Mouse (Mus musculus): ENCODE data around the gene Mcf2l.

Mcf2l gene

DNA sequence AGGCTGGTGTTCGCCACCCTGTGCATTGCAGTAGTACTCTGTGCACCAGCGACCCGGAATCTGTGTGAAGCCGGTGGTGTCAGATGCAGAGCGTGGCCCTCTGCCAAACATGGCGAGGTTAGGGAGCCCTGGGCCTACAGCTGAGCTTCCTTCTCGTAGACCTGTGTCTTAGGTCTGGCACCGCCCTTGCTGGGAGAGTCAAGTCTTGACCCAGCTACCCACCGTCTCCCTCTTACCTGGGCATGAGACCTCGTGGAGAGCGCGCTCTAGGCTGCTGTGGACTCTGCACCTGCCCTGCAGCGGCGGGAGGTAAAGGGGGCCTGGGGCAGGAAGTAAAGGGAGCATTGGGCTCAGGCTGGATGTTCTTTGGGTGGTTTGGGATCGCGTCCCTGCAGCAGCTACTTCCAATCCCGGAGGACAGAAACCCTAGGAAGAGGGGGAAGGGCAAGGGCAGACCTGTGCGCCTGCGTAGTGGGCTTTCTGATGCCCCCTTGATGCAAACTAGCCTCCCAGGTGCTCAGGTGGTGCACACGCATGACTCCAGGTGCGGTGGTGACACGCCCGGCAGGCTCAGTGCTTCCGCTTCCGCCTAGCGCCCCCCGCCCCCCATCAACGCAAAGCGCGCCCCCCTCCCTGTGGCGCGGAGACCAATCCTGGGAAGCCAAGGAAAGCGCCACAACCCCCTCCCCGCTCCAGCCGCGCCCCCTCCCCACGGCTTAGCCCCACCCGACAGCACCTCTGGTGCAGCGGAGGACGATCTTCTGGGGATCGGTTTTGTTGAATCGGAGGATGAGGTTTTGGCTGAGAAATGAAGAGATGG lies 41.8 kb downstream of the Mcf2l start:
- DNase-seq, result peak; percentile 83

- DNase-seq, result peak; percentile 64
Measured at GRCm38 (mm10) chr8:12916156-12916900, 42.7 kb downstream of the Mcf2l start.

GRCm38 (mm10) chr8:12917029-12917428 lies 43.4 kb downstream of the Mcf2l start:
- DNase-seq, result peak; percentile 77

DNA sequence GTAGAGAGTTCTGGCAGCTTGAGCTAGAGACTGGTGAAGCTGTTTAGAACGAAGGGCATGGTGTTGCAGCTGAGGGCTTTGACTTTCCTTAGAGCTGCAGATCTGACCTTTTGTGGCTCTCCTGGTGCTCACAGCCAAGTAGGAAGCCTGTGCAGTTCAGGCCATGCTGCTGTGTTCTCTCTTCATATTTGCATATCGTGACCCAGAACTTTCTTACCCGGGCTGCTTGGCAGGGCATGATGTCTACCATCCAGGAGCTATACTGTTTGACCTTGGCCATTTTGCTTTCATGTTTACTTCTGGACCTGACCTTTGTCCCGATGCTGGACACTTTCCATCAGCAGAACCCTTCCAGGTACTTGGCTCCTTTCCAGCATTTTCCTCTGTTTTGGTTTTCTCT lies 44.2 kb downstream of the Mcf2l start:
- peak; percentile 40 for DNase-seq

- DNase-seq, result peak; percentile 56
Measured at GRCm38 (mm10) chr8:12920599-12920998, 47.0 kb downstream of the Mcf2l start.

- DNase-seq, result peak; percentile 38
Measured at GRCm38 (mm10) chr8:12925051-12925450, 51.4 kb downstream of the Mcf2l start.

DNA sequence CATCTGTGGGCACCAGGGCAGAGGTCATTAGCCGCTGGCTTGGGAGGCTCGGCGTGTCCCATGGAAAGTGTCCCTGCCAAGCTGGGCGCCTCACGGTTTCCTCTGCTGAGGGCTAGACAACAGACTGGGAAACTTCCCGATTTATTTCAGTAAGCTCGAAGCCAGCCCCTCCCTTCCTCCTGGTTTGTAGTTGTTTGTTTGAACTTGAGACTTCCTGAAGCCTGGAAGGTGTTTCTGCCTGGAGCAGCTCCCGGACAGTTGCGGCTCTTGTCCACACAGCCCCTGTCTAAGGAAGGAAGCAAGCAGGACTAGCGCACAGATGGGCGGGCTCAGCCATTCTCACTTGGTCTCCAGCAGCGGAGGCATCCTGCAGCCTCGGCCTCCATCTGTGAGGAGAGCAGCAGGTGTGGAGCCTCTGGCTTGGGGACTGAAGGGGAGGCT lies 52.4 kb downstream of the Mcf2l start:
- no peak for DNase-seq

DNA sequence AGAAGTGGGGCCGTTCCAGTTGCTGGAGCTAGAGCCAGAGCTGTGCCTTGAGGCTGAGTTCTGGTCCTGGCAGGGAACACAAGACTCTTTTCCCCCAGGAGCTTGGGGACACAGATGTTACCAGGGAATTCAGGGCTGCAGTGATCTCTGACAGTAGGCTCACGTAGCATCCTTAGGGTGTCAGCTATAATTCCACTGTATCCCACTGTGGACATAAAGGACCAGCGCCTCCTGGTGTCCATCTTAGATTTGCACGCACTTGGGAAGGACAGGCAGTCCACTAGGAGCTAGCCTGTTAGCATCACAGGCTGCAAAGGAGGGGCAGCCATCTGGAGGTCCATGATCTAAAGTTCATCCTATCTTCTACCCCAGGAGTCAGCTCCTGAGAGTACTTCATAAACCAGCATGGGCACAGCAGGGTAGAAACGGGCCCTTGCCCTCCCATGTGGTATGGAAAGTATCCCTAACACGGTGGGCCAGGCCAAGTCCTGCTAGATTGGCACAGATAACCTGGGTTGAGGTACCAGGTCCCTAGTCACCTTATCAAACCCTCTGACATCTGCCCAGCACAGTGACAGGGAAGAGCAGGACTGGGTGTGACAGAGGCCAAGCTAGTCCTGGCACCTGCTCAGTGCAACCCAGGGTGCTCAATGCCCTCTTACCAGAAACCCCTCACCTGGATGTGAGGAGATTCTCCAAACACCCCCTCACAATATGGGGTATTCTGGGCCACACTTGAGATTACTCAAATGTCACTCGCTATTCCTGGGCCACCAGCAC lies 53.8 kb downstream of the Mcf2l start:
- DNase-seq, result peak; percentile 87

DNA sequence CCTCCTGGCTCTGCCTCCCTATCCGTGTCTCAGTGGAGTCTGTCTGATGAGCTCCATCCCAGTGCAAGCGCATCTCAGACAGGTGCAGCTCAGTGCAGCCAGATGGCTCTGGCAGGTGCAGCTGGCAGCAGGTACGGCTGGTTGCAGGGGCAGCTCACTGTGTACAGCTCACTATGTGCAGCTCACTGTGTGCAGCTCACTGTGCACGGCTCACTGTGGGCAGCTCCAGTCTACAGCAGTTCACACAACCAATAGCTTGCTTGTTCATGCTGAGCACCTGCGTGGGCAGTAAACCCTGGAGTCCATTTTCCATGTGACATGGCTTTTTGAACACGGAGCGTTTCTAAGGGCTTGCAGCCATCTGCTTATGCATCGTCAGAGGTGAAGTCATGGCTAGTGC lies 54.4 kb downstream of the Mcf2l start:
- DNase-seq, result peak; percentile 80

DNA sequence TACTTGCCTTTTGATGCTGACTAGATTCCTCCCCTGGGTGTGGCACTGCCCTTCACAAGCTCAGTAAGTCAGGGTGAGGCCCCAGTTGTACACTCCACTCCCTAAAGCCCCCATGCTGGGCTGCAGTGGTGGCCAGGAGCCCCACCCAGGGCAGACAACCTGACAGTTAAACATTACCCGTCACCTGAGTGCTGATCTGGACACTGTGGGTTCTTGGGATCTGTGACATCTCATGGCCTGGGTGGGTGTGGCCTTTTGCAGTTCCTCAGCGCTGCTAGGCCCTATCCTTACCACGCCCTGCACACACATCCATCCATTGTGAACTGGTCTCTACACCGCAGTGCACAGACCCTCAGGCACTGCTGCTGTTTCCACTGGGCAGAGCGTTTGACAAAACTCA lies 55.3 kb downstream of the Mcf2l start:
- DNase-seq, result peak; percentile 57

DNA sequence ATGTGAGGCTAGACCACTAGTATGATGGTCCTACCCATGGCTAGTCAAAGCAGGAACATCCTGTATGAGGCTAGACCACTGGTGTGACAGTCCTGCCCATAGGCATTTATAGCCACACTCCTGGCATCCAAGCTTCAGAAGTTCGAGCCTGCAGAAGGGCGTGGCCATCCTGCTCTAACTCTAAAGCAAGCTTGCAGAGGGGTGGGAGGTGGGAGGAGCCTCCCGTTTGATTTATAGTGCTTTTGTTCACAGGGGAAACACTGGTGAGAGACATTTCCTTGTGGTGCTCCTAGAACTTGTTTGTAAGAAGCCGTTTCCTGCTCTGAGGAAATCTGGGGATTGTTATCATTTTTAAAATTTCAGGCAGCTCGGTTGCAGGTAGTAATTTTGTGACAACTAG lies 56.7 kb downstream of the Mcf2l start:
- DNase-seq, result no peak

DNA sequence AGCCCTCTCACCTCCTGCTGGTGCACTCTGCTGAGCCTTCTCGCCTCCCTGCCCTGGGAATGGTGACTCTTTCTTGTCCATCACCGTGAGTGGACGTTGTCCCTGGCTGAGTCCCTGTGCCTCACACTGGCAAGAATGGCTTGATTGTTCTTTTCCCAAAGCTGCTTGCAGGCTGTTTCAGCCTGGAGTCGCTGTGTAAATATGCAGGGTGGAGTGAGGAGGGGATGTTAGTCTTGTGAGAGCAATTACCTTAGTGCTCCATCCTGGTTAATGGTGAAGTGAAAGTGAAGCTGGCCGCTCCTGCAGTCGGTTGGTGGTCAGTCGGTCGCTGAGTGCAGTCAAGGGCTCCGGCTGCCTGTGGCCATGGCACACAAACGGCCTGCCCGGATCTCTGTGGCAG lies 57.8 kb downstream of the Mcf2l start:
- no peak for DNase-seq

DNA sequence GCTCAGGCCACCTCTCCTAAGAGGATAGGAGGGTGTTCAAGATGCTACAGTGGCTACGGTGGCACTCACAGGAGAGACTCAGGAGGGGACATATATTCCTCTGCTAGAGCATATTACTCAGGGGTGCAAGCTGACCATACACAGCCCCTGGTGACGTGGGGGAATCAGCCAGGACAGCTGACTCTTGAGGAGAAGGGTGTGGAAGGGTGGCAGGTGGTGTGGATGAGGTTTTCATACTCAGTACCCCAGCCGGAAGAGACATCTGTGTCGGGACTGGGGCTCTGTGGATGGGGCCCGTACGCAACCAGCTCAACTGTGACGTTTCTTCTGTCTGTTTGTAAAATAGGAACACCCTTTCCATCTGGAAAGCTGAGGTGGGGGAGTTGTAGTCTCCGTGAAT lies 58.9 kb downstream of the Mcf2l start:
- DNase-seq, result no peak

GRCm38 (mm10) chr8:12933765-12934164 lies 60.2 kb downstream of the Mcf2l start:
- DNase-seq, result no peak

- no peak for DNase-seq
Measured at GRCm38 (mm10) chr8:12934453-12935043, 60.9 kb downstream of the Mcf2l start.

DNA sequence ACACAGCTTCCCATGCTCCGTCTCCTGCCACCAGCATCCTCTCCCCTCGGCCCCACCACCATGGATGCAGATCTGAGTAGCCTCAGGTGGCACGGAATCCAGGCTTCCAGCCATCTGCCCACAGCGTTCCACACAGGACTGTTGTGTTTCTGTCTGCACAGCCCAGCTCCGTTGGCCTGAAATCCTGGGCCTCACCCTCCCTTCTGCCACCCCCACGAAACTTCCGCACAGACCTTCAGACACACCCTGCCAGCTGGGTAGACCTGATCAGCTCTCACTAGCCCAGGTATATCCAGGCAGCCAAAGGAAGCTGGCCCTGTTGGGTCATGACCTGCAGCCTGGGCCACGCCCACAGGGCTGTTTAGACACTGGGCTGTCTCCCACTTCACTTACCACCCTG lies 66.9 kb downstream of the Mcf2l start:
- DNase-seq, result peak; percentile 72

GRCm38 (mm10) chr8:12941161-12941926 lies 67.7 kb downstream of the Mcf2l start:
- DNase-seq, result no peak

DNA sequence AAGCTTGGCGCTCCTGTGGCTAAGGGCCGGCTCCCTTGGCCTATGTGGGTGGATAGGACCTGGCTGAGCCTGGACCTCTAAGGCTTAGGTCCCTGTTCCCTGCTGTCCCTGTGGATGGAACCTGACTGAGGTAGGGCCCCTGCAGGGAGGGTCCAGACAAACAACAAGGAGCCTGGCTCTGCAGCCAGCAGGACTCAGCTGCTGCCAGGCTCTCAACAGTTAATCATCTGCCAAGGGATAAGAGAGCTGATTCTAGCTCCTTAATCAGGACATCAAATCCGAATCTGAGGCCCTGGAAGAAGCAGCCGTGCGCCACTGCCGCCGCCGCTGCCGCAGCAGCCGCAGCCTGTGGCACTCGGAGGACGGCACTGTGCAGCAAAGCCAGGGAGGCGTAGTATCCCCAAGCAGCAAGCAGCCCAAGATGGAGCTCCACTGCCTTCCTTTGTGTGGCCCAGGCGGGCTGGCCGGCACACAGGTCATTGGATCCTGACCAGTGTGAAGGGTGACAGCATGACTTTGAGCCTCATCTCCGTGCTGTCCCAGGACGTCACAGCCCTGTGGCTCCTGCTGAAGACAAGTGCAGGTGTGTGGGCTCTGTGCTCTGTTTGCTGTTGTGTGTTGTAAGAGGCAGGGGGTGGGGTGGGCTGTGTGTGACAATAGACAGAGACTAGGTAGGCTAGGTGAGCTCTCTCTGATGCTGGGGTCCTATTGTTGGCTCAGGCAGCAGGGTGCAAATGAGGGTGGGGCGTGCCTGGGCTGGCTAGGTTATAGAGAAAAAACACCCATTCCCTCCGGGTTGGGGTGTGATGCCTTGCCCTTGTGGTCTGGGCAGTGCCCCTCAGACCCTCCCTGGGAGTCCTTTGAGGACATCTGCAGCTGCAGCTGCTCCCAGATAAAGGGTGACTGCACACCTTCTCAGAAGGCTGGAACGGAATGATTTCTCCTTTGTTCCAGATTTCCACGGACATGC lies 74.3 kb downstream of the Mcf2l start:
- peak; percentile 68 for DNase-seq

DNA sequence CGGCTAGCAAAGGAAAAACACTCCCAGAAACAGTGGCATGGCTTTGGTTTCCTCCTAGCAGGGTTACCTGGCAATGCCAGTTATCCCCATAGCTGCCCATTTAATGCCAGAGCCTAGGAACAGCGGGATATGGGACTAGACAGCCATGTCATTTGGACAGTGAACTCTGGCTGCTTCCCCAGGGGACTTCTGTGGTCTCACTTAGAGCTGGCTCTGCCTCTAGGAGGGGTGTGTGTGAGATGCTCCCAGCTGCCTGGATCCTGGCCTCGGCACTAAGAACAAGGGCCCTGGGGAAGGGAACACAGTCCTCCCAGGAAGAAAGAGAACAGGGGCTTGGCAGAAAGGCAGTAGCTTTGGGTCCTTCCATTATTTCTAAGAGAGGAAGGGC lies 75.0 kb downstream of the Mcf2l start:
- peak; percentile 74 for DNase-seq

GRCm38 (mm10) chr8:12951051-12951630 lies 77.5 kb downstream of the Mcf2l start:
- DNase-seq, result peak; percentile 71

DNA sequence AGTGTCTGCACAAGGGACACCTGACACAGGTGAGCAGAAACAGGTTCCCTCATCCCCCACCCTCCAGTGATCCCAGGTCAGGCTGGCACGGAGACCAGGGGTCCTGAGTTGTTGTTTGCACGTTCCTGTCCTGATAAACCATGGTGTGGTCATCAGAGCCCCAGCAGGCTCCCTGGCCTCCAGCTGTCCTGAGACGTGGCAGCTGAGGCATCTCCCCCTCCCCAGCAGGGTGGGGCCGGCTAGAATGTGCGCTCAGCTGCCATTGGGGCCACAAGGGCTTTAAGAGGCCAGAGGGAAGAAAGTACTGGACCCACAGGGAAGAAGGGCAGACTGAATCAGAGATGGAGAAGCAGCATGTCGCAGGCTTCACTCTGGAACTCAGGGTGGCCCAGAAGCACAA lies 79.1 kb downstream of the Mcf2l start:
- DNase-seq, result no peak
